Mouse (Mus musculus) spleen, adult 2 months (tissue): ENCODE measurements around the gene Eef1akmt2.

Experiments used
- CTCF ChIP-seq: fragments of 200-500 bp; IDR thresholded peaks from 2 replicates; pipeline ENCODE4 v1.5.1; 2011; ENCODE audit warnings: mild to moderate bottlenecking, inconsistent platforms; ENCODE audit not compliant: insufficient read depth, insufficient read length, insufficient replicate concordance; ENCODE audit errors: extremely low read depth
- POLR2A ChIP-seq: fragments of 200-500 bp; IDR thresholded peaks from 2 replicates; pipeline ENCODE4 v1.6.1; 2011; ENCODE audit warnings: low read depth, low read length, inconsistent platforms

DNA sequence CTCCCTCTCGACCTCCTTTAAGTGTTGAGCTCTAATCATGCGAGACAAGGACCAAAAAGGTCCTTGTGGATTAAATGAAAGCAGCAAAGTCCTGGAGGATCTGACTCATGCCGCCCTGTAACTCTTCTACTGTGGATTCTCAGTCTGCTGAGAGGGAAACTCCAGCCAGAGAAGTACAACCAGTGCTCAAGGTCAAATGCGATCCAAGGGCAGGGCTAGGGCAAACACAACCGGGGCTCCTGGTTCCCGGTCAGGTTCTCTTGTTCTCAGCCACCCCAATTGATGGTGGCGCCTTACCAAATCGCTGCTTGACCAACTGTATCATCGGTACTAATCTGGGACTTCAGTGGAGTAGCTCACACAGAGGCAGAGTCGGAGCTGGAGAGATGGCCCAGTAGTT lies 51.6 kb downstream of the Eef1akmt2 start:
- TF ChIP-seq CTCF (no peak), POLR2A (no peak)
